Mouse (Mus musculus) gastrocnemius, adult 8-10 months (tissue): Measurements from ENCODE around the gene Anxa1. TPM values are rescaled to one million over a fixed set of nuclear protein-coding genes. Genes with fewer than 3 reads are reported as not detected.

Source experiments
- DNase-seq, 2 experiments: peaks; one replicate each; pipeline ENCODE4 v3.0.0; 2022; ENCODE audit warnings: low spot score in 2 of 2
- total RNA-seq, 4 experiments: library from RNA; stranded (reverse); gene quantifications; 2 replicates each; pipeline ENCODE4 v1.2.4; 2022

Gene Anxa1
- total RNA-seq, 4 experiments from 2014 or later = 7.9 to 19.3 (median 14.3) TPM

GRCm38 (mm10) chr19:20381207-20381752 is 9.5 kb downstream of the Anxa1 start:
- DNase-seq = no peak

GRCm38 (mm10) chr19:20370175-20370574 is 20.6 kb downstream of the Anxa1 start:
- no peak for DNase-seq

GRCm38 (mm10) chr19:20366571-20366970 is 24.2 kb downstream of the Anxa1 start:
- DNase-seq = no peak

GRCm38 (mm10) chr19:20366010-20366409 is 24.7 kb downstream of the Anxa1 start:
- no peak for DNase-seq

- DNase-seq = no peak
These were observed 25.4 kb downstream of the Anxa1 start for GRCm38 (mm10) chr19:20365364-20365763.

GRCm38 (mm10) chr19:20364931-20365330 is 25.8 kb downstream of the Anxa1 start:
- DNase-seq = no peak

- DNase-seq = no peak
These were observed 27.5 kb downstream of the Anxa1 start for GRCm38 (mm10) chr19:20363221-20363620.

GRCm38 (mm10) chr19:20361917-20362577 is 28.7 kb downstream of the Anxa1 start:
- no peak for DNase-seq

- DNase-seq = no peak
These were observed 32.1 kb downstream of the Anxa1 start for GRCm38 (mm10) chr19:20358679-20359078.

GRCm38 (mm10) chr19:20345317-20345917 is 45.3 kb downstream of the Anxa1 start:
- peak; percentile 33 to 37 for DNase-seq

- DNase-seq = no peak
These were observed 46.0 kb downstream of the Anxa1 start for GRCm38 (mm10) chr19:20344511-20345316.

GRCm38 (mm10) chr19:20344052-20344451 is 46.7 kb downstream of the Anxa1 start:
- DNase-seq = no peak

Other genes with a start within 250 kb of the Anxa1 start
- gene Aldh1a1, start 101.8 kb upstream of the Anxa1 start, total RNA-seq = 100 to 1,000 TPM; 149 to 198 (median 165) TPM